Mouse (Mus musculus) spleen, postnatal 4 days (tissue): ENCODE measurements around the gene Aldh6a1.

Source experiments
- DNase-seq, 2 experiments: peaks; one replicate each; pipeline ENCODE4 v3.0.0; 2022; ENCODE audit warnings: low spot score in 2 of 2

The Aldh6a1 gene

DNA sequence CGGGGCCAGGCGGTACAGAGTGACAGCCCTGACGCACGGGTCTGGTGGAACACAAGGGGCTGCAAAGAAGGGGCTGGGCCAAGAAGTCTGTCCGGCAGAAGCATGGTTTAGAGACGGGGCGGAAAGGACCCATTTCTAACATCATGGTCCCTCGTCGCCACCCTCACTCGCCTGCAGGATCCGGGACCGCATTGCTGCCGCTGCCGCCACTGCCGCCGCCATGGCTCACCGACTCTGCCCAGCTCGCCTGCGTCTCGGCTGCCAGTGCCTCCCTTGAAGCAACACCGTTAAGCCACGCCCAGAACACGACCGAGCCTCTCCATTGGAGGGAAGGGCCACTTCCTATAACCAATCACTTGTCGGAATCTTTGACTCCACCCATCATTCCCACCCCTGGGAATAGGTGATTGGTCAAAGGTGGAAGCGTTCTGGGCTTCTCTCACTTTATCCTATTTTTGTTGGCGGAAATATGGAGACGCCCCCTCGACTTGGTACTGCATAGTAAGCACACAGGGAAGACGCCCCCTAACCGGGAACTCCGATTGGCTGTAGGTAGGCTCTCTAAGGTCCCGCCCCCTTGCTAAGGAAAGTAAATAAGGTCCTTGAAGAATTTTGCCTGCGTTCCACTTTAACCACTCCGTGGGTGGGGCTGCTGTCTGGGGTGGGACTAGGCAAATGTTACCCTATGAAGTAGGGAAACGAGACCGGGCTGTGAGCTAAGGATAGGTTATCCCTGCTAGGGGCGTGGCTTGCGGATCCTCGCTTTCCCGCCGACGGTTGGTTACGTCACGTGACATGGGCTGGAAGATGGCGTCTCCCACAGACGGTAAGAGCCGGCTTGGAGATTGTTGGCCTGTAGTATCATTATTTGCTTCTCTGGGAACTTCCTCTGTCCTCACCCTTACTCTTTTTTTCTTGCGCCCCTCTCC lies at the start of gene Aldh6a1, which contains the start of gene Lin52:
TSS of gene Aldh6a1 (minus strand) at position 287 of the 929 bp plus-strand sequence.
TSS of gene Lin52 (plus strand) at position 705 of the 929 bp plus-strand sequence.
- DNase-seq, result peak; percentile 95 to 96

DNA sequence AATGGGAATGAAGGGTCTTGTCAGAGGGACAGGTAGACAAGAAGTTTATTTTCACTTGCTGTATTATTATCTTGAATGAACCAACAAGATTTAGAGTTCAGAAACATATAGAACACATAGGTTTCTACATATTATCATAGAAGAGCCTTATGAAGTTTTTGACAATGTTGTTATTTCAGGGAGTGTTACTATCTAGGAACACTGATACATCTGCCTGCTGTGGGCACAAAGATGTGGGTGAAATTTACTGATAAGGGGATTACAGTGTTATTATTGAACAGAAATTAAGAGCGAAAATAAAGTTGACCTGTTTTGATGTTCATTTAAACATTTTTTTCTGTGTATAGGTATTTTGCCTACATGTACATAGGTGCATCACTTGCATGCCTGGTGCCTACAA lies 46.0 kb upstream of the Aldh6a1 start:
- DNase-seq, result no peak

DNA sequence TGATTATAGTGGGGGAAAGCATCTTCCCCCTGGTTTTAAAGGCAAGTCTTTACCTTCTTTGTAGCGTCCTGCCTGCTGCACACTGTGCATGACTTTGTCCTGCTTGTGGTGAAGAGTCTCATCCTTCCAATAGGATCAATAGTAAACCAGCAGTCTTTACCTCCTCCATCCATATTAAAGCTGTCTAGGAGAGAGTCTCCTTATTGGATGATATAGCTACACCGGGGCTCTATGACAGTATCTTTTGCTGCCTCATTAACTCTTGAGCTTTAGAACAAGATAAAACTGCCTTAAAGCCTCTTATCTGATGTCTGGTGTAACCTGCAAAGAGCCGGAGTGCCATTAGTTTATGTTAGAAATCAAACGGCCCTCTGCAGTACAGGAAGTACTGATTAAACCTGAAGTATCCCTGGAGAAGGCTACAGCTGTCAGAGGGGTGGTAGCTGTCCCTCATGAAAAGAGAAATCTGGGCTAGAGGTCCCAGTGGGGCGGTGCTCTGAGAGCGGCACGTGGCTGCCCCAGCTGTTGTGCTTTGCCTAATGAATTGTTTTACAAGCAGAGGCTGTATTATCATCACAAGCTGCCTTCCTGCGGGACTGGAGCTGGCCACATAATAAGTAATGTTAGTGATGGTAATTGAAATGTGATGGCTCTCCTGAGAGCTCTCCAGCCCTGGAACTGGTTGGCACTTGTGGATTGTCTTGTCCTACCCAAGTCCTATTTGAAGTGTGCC lies 36.7 kb upstream of the Aldh6a1 start:
- no peak for DNase-seq

DNA sequence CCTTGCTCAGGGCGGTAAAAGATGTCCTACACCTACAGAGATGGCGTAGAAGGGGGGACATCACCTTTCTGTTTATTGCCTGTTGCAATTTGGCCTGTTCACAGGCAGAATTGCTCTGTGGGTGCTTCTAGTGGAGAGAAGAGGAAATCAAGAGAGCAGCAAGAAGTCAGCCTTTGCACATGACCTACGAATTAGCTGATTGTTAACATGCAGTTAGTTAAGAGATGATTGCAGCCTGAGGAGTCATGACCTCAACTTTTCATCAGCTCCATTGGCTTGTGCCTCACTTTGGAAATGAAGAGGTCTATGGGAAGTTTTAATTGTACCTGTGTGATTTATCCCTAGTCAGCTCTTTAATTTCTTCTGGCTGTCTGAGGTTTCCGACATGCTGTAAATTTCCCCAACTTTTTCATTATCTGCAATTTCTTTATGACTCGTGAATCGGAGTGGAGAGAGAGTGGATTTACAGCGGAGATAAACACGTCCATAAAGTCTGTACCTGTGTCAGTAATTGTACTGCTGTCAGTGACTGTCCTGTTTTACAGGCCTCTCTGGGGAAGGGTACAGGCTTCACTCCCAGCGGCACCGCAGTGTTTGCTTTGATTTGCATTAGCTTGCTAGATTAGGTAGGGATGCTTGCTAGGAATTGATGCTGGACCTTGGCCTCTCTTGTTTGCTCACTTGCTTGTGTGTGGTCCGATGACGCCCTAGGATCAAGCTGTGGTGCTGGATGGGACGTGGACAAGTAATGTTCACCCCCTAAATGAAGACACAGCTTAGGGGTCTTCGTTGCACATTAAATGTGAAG lies 32.2 kb upstream of the Aldh6a1 start:
- no peak for DNase-seq

DNA sequence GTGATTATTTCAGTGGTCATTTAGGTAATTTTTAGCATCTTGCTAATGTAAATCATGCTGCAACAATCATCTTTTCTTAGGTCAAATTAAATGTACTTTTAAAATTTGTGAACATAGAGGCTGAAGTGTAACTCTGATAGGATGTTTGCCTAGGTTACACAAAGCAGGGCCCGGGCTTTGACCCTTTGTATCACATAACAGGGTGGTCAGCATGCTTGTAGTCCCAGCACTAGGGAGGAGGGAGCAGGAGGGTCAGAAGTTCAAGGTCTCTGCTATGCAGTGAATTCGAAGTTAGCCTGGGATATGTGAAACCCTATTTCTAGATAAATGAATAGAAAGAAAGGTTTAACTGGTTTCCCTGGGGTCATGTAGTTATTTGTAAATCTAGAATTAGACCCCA lies 30.4 kb upstream of the Aldh6a1 start:
- no peak for DNase-seq

DNA sequence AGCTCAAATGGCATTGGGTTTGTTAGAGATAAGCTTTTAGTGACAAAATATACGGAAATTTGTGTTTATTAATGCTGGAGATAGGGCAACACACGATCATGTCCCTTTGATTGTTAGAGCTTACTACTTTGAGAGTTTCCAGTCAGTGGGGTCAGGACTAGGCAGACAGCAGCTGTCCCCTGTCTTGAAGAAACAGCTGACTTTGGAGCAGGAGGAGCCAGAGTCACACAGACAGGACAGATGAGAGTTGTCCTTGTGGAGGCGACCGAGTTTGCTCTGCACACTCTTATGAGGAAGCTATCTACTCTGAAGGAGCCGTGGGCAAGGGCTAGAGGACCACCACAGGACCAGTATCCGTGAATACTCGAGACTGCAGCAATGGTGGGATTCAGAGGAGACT lies 28.1 kb upstream of the Aldh6a1 start:
- no peak for DNase-seq

DNA sequence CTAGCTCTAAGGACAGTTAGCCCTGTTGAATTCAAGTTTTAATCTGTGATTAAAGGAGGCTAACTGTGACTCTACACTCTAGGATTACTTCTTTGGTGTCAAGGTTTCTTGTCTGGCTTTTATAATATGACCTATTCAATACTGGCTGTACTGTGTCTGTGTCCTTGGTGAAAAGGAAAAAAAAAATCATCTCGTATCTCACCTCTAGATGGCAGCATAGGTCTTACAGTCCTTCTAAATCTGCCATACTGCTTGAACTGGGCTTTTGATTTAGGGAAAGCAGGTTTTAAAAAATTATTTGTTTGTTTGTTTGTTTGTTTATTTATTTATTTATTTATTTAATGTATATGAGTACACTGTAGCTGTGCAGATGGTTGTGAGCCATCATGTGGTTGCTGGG lies 17.9 kb upstream of the Aldh6a1 start:
- no peak for DNase-seq

DNA sequence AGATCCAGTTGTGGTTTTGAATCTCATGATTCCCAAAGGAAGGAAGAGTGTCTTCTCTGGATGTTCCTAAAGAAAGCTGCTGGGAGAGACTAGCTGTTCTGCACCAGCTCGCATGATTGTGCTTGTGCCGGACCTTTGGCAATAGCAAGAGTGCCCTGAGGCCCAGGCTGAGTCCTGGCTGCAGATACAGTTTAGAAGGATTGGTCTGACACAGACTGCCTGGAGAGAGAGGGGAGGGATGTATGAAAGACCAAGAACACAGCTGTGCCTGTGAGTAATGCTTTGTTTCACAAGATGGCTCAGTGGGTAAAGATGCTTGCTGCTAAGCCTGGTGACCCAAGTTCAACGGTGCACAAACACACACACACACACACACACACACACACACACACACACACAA lies 12.1 kb upstream of the Aldh6a1 start:
- DNase-seq, result no peak

DNA sequence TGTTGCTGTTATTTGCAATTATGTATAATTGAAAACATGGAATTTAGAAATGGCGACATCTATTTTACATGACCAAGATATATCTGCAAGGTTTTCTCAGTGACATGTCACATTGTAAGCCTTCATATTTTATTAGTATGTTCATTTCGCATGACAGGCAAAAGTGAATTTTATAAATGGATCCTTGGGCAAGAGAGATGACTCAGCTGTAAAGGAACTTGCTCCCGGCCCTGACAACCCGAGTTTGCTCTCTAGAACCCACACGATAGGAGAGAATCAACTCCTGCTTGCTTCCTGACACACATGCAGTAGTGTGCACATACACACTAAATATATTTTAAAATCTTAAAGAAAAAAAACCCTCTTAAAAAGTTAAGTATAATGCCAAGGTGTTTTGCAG lies 10.6 kb upstream of the Aldh6a1 start:
- DNase-seq, result no peak

DNA sequence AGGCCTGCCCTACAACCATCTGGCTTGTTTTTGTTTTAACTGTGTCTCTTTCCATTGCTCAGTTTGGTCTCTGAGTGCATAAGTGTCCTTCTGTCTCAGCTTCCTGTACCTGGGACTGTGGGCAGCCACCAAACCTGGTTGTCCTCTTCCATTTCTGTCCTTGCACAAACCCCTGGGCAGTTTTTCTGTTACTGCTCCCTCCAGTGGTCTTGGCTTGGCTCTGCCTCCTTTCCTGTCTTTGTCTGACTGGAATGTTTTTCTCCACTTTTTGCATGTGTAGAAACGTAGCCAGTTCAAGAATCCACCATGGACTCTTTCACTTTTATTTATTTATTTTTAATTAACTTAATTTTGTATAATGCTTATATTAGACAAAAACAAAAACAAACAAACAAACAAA lies 9.0 kb upstream of the Aldh6a1 start:
- no peak for DNase-seq

DNA sequence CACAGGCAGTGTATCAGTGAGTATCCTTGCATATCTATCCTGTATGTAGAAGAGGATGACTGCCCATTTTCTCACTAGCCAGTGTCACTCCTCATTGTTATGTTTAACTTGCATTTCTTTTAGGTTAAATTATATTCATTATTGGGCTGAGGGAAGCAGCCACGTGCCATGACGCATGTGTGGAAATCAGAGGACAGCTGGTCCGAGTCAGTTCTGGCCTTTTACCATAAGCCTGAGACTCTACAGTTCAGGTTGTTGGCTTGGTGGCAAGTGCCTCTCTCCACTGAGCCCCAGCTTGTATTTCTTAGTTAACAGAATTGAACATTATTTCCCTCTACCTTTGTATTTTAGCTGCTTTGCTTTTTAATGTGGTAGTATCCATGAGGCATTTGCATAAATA lies 6.1 kb upstream of the Aldh6a1 start:
- DNase-seq, result no peak

DNA sequence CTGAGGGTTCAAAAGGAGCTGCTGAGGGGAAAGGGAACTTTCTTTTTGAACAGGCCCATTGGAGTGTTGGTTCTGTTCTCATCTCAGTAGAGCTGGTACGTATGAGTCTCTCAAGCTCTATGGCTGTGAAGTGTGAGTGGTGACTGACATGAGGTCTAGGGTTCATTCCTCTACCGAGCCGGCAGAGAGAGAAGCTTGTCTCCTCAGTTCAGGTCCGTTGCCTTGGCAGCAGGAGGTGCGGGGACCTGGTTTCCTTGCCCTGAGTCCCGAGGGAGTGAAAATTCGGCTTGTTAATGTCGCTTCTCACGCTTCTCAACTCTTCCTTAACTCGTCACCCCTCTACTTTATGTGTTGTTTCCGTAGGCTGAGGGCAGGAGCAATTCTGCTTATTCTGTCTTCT lies 997 bp upstream of the Aldh6a1 start:
- peak in 1 of 2 experiments; percentile 17 for DNase-seq

DNA sequence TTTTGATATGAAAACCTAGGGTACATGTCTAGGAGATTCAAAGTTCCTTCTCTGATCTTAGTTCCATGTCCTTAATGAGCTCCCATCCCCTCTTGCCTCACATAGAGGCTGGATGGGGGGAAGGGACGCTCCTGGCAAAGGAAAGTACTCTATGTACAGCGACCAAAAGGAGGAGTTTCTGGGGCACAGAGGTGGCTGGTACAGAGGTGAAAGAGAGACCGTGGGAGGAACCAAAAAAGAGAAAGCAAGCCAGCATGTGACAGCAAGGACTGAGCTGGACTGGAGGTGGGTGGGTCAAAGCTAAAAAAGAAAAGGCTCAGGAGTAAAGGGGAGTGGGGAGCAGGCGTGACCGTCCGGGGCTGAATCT lies 470 bp downstream of the Aldh6a1 start:
- no peak for DNase-seq

DNA sequence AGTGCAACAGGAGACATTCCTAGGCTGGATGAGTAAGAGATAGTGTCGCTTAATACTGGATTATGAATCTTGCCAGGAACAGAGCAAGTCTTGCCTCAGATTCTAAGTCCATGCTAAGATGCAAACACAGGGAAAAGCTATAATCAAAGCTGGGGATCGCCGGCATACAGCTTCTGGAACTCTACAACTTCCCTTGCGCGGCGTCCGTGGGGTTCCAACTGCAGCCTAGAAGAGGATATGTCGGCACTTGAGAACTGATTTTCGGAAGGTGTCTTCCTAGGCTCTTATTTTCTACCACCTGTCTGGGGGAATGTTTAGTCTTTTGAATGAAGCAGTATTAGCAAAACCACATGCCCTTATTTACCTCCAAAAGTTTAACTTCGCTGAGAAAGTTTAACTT lies 917 bp downstream of the Aldh6a1 start:
- no peak for DNase-seq

DNA sequence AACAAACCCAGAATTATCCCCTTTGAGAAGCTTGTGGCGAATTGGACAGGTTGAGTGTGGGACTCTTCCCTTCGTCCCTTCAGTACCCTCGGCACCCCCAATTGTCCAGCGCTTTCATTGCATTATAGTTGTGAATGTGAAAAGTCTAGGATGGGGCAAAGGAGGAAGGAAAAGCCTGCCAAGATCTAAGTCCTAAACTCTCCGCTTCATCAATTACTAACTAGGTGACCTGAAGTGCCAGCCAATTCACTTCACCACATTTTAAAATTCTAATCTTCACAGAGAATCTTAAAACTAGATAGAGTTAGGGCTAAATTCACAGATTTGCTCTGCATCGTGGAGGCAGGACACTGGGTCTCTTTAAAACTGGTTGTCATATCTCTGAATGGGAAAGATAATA lies 2.6 kb downstream of the Aldh6a1 start:
- no peak for DNase-seq

DNA sequence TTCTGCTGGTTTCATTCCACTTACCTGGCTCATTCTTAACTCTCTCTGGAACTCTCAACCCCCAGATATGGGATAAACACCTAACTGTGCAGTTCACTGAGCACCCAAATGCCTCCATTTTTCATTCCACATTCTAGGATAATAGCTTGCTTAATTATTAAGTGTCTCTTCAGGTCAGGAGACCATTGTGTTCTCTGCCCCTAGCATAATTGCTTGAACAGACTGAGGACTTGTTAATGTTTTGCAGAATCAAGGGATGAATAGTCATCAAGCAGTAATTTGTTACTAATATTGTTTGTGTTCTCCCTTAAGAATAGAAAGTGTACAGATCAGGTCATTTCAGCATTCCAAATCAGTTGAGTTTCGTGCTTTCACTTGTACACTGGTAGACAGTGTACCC lies 3.4 kb downstream of the Aldh6a1 start:
- DNase-seq, result no peak

DNA sequence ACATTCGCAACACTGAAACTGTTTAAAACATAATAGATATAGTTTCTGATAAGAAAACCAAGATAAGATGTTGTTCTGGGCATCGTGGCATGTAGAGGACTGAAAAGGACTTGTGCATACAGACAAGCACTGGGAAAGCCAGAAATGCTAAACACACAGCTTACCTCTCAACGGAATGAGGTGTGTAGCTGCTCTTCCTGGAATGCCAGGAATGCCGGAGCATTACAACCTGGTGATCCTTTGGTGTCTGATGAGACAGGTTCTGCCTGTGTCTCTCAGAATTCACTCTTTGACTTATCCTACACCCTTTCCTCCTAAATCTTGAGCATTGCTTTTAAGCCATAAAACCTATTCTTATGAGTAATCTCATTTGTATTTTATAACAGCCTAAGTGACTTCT lies 8.3 kb downstream of the Aldh6a1 start:
- DNase-seq, result no peak

DNA sequence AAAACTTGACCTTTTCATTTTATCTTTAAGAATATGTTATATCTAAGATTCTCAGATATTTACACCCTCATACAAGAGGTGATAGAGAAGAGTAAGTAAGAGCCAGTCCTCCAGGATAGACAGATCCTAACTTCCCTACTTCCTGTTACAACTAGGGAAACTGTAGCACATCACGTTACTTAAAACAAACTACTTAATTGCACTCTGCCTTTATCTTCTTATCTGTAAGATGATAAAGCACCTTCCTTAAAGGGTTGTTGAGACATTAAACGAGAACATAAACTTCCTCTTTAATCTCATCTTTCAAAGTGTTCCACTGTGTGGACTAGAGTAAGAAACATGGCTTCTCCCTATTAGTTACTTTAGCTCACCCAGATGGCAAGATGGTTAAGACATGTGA lies 12.1 kb downstream of the Aldh6a1 start:
- DNase-seq, result no peak

DNA sequence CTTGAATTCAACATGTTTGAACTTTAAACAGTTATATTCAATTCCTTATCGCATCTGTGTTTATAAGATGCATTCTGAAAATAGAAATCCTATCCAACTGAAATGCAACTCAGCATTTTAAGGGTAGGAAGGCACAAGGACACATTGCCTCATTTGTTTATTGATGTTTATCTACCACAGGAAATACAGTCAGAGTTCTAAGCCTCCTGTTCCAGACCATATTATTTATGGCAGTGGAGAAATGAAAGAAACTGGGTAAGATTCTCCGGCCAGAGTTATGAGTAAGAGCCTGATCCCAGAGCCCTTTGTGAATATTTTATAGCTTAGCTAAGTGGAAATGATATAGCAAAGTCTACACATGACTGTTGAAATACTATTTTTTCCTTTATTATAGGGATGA lies 21.0 kb downstream of the Aldh6a1 start:
- no peak for DNase-seq

DNA sequence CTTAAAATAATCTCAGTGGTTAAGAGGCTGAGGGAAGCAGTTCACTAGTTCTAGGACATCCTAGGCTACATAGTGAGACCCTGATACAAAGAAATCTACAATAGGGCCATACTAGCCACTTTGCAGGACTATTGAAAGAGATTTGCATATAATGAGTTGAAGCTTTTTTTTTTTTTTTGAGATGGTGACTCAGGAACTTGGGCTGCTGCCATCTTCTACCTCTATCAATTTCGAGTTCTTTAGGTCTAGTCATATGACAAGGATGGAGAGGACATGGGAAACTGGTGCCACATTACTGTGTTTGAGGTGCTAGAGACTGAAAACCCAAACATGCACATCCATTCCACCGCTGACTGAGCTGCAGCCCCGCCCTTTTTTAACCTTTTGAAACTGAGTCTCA lies 26.8 kb downstream of the Aldh6a1 start:
- DNase-seq, result no peak

DNA sequence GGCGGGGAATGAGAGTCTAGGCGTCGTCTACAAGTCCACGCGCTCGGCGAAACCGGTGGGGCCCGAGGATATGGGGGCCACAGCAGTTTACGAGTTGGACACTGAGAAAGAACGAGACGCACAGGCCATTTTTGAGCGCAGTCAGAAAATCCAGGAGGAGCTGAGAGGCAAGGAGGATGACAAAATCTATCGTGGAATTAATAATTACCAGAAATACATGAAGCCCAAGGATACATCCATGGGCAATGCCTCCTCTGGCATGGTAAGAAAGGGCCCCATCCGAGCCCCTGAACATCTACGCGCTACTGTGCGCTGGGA lies 33.2 kb downstream of the Aldh6a1 start:
- DNase-seq, result no peak

DNA sequence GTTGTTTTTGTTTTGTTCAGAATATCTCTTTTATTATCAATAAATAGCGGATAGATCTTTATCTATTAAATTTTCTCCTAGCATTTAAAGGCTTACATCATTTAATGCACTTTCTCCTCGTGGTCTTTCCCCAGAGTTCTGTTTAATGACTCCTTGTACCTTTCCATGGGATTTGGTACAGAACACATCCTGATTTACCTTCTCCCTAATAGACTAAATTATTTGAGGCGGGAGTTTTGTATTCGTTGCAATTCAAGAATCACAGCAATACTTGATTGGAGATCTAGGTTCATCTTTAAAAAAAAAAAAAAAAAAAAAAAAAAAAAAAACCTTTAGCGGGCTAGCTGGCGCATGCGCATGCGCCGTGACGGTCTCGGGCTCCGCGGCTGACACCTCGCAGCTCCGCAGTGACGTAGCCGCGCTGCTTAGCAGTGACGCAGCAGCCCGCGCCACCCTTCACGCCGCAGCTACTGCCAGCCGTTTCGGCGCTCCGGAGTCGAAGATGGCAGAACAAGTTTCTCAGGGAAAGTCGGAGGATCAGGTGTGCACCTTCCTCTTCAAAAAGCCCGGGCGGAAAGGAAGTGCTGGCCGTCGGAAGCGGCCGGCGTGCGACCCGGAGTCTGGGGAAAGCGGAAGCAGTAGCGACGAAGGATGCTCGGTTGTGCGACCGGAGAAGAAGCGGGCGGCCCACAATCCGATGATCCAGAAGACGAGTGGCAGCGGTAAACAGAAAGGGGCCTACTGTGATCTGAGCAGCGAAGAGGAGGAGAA lies 33.8 kb downstream of the Aldh6a1 start, which contains the start of gene Rnf113a2:
TSS of gene Rnf113a2 (plus strand) at position 363 of the 771 bp plus-strand sequence.
- peak; percentile 86 to 93 for DNase-seq
